In genomic region chr10:67400434-67400833, GRCm38 (mm10) we compare ENCODE assay signal across 17 mouse cellular contexts.
A peak's percentile ranks its signal among the peaks of the same experiment; 100 is the strongest.
DNase-seq lines count a peak whose midpoint lies in the region; ATAC-seq and TF ChIP-seq lines count a peak whose summit lies in the region.
"Had no signal": no experiment of that assay in that cellular context is flagged by ENCODE, and none has a peak within 500 bp of the region (broad histone marks: within the 10 kb centered on the region; RNA-seq: fewer than 3 reads in every experiment).

No protein-coding gene starts in this region.

- WGBS in liver, embryonic 12.5 days (ENCODE audit: insufficient replicate concordance), result 35% methylated on average over 5 of the region's 5 CpGs
- 74% methylated on average over 5 of the region's 5 CpGs for WGBS in hindbrain, postnatal 0 days

- peak; percentile 23 for DNase-seq in CH12.LX (ENCODE audit: extremely low read depth)
- peak; percentile 18 to 19 for DNase-seq in thymus, postnatal 36 days
- no peak for DNase-seq in hindbrain, postnatal 0 days (ENCODE audit: low spot score)
- no peak for DNase-seq in cerebellum, postnatal 25 days
- DNase-seq: cerebellum, adult 8-10 months; heart, adult 2 months; heart, postnatal 10 days; kidney, postnatal 14 days had no signal

- dilution Hi-C loops in CH12.LX (cut with MboI; ENCODE audit: extremely low pct_ligation_motif_present, extremely low pct_unique_long_range_greater_than_20kb, low sequenced_read_pairs), result no loop called here

- no peak overlapping the region for H3K27ac ChIP-seq in CH12.LX (ENCODE audit: insufficient read depth, low read depth)
- H3K27ac ChIP-seq in liver, embryonic 12.5 days, result no peak overlapping the region
- H3K27ac ChIP-seq in hindbrain, postnatal 0 days, result no peak overlapping the region
- H3K27ac ChIP-seq: embryonic facial prominence, embryonic 10.5 days; heart, adult 2 months; intestine, embryonic 15.5 days; limb, embryonic 15.5 days had no signal

- TF ChIP-seq RAD21 in CH12.LX (IDR thresholded peaks at IDR 0.05; ENCODE audit: low read depth, low read length), result no peak

- peak; percentile 46 for ATAC-seq in inflammation-experienced regulatory T-cells, adult 6 months
- peak; percentile 81 for ATAC-seq in megakaryocyte, adult 5-6 weeks (ENCODE audit: poor library complexity, severe bottlenecking)
- ATAC-seq in liver, embryonic 12.5 days, result no peak
- ATAC-seq in hindbrain, postnatal 0 days, result no peak
- ATAC-seq: activated CD4-positive, CD25-positive, alpha-beta regulatory T cell, adult 4 months; intestine, embryonic 15.5 days had no signal

- H3K27me3 ChIP-seq in CH12.LX (replicated peaks), result no peaks in the 10 kb centered on the region
- H3K27me3 ChIP-seq in liver, embryonic 12.5 days (replicated peaks), result no peaks in the 10 kb centered on the region
- no peaks in the 10 kb centered on the region for H3K27me3 ChIP-seq in hindbrain, postnatal 0 days (ENCODE audit: insufficient read depth, low read length)
- H3K27me3 ChIP-seq: intestine, embryonic 15.5 days; limb, embryonic 15.5 days; megakaryocyte, embryonic 14.5 days had no signal

- peak overlapping the region; percentile 97 for H3K4me2 ChIP-seq in CH12.LX (ENCODE audit: insufficient read depth, low read depth, poor library complexity, severe bottlenecking)
- no peak overlapping the region for H3K4me2 ChIP-seq in liver, embryonic 12.5 days
- H3K4me2 ChIP-seq in hindbrain, postnatal 0 days (ENCODE audit: low read depth, low read length), result no peak overlapping the region
- H3K4me2 ChIP-seq: intestine, embryonic 15.5 days; limb, embryonic 15.5 days had no signal

- H3K9me3 ChIP-seq in CH12.LX (replicated peaks; ENCODE audit: low read length), result no peaks in the 10 kb centered on the region
- no peaks in the 10 kb centered on the region for H3K9me3 ChIP-seq in liver, embryonic 12.5 days (replicated peaks)
- no peaks in the 10 kb centered on the region for H3K9me3 ChIP-seq in hindbrain, postnatal 0 days (ENCODE audit: low read length)
- H3K9me3 ChIP-seq: embryonic facial prominence, embryonic 10.5 days; G1E; intestine, embryonic 15.5 days; limb, embryonic 15.5 days had no signal

- in situ Hi-C loops in CH12.LX (cut with MboI; ENCODE audit: low pct_ligation_motif_present, low pct_unique_long_range_greater_than_20kb, low sequenced_read_pairs), result no loop called here

- no peak for TF ChIP-seq EP300 in CH12.LX (IDR thresholded peaks at IDR 0.05; ENCODE audit: low read length)

- H3K9ac ChIP-seq in CH12.LX (ENCODE audit: insufficient read depth, low read depth), result no peak overlapping the region
- H3K9ac ChIP-seq in liver, embryonic 12.5 days, result no peak overlapping the region
- H3K9ac ChIP-seq in hindbrain, postnatal 0 days (replicated peaks; ENCODE audit: low read length), result no peak overlapping the region
- H3K9ac ChIP-seq: intestine, embryonic 15.5 days; limb, embryonic 15.5 days had no signal

- no peaks in the 10 kb centered on the region for H3K36me3 ChIP-seq in CH12.LX (replicated peaks in 1 of 2; ENCODE audit: control insufficient read depth in 1 of 2, insufficient read depth in 1 of 2, low read length in 1 of 2)
- H3K36me3 ChIP-seq in liver, embryonic 12.5 days, result no peaks in the 10 kb centered on the region
- H3K36me3 ChIP-seq in hindbrain, postnatal 0 days (ENCODE audit: insufficient read depth, low read length), result no peaks in the 10 kb centered on the region
- H3K36me3 ChIP-seq: embryonic facial prominence, embryonic 10.5 days; intestine, embryonic 15.5 days; limb, embryonic 15.5 days had no signal

- no peak for TF ChIP-seq CTCF in CH12.LX (conservative IDR thresholded peaks at IDR 0.05 in 1 of 2, IDR thresholded peaks at IDR 0.05 in 1 of 2; ENCODE audit: low read depth in 2 of 2, low read length in 2 of 2)
- no peak for TF ChIP-seq CTCF in hindbrain, postnatal 0 days (IDR thresholded peaks at IDR 0.05; ENCODE audit: low read depth)

- no peak for TF ChIP-seq POLR2A in CH12.LX (IDR thresholded peaks at IDR 0.05; ENCODE audit: low read depth, low read length)

- H3K79me2 ChIP-seq in CH12.LX (replicated peaks; ENCODE audit: control insufficient read depth, extremely low read depth, insufficient read depth, poor library complexity, severe bottlenecking), result no peaks in the 10 kb centered on the region

- H3K4me1 ChIP-seq in CH12.LX (ENCODE audit: control insufficient read depth in 1 of 2, insufficient read depth in 2 of 2), result peaks cover 0 to 3% of the 10 kb centered on the region in 2 experiments; a peak in 2 of 4 replicates
- no peaks in the 10 kb centered on the region for H3K4me1 ChIP-seq in liver, embryonic 12.5 days
- H3K4me1 ChIP-seq in hindbrain, postnatal 0 days (ENCODE audit: insufficient read depth, low read length), result no peaks in the 10 kb centered on the region
- H3K4me1 ChIP-seq: intestine, embryonic 15.5 days had no signal

- H3K4me3 ChIP-seq in CH12.LX (replicated peaks in 1 of 3; ENCODE audit: low read depth in 2 of 3, low read length in 2 of 3, poor library complexity in 1 of 3), result no peak overlapping the region
- no peak overlapping the region for H3K4me3 ChIP-seq in liver, embryonic 12.5 days
- no peak overlapping the region for H3K4me3 ChIP-seq in hindbrain, postnatal 0 days (ENCODE audit: low read length)
- H3K4me3 ChIP-seq: embryonic facial prominence, embryonic 10.5 days; heart, adult 2 months; intestine, embryonic 15.5 days; limb, embryonic 15.5 days; megakaryocyte, embryonic 14.5 days had no signal

TF ChIP-seq in CH12.LX, 34 proteins besides CTCF, POLR2A, EP300 and RAD21:
- TF ChIP-seq MAX (IDR thresholded peaks at IDR 0.05; ENCODE audit: low read length) (peak; percentile 83), NELFE (IDR thresholded peaks at IDR 0.05; ENCODE audit: low read depth, low read length) (no peak), USF2 (conservative IDR thresholded peaks at IDR 0.05; ENCODE audit: low read depth, low read length) (peak; percentile 89), USF1 (IDR thresholded peaks at IDR 0.05; ENCODE audit: low read depth, low read length) (peak; percentile 84), UBTF (IDR thresholded peaks at IDR 0.05; ENCODE audit: low read depth, low read length) (no peak)

Comparison
In these comparisons a context has a peak if more than half of its experiments do, and no peak if none do; other contexts are left out.
1. DNase-seq: peak in CH12.LX (single experiment) and thymus, postnatal 36 days (2 of 2); none in hindbrain, postnatal 0 days (single experiment) and cerebellum, postnatal 25 days (0 of 2).
2. ATAC-seq: peak in inflammation-experienced regulatory T-cells, adult 6 months (single experiment) and megakaryocyte, adult 5-6 weeks (single experiment); none in liver, embryonic 12.5 days (single experiment) and hindbrain, postnatal 0 days (single experiment).